Mouse (Mus musculus): ENCODE measurements around the gene Eif4a2. TPM values are rescaled to one million over a fixed set of nuclear protein-coding genes. Genes with fewer than 3 reads are reported as not detected.

Eif4a2 gene
- polyA plus RNA-seq, 1 experiment from 2014 or later, result 99.0 TPM

- H3K27ac ChIP-seq (replicated peaks), result peak within 1 kb of the TSS; percentile 99
- no peak for TF ChIP-seq EP300 (optimal IDR thresholded peaks at IDR 0.05)
- peak; percentile 67 for TF ChIP-seq CTCF (IDR thresholded peaks at IDR 0.05; ENCODE audit: low read depth)
- H3K9me3 ChIP-seq (ENCODE audit: control insufficient read depth, low read length), result no peaks in the 10 kb centered on the region
- peak within 1 kb of the TSS; percentile 89 for H3K4me2 ChIP-seq (replicated peaks; ENCODE audit: low read depth)
- peak; percentile 91 for DNase-seq (ENCODE audit: low spot score)
- WGBS, result under 1% methylated on average over 51 of the region's 51 CpGs
- no peaks in the 10 kb centered on the region for H3K4me1 ChIP-seq (replicated peaks; ENCODE audit: control insufficient read depth, insufficient read depth)
- peak within 1 kb of the TSS; percentile 81 for H3K4me3 ChIP-seq (ENCODE audit: low read depth, low read length)
- H3K27me3 ChIP-seq (ENCODE audit: control insufficient read depth, insufficient read depth, low read length), result no peaks in the 10 kb centered on the region
- 0 out of 2 replicates have a peak, but pooled peaks cover 3% of the 10 kb centered on the region for H3K36me3 ChIP-seq (ENCODE audit: control insufficient read depth, insufficient read depth, low read length)
- H3K9ac ChIP-seq (ENCODE audit: low read length), result peak within 1 kb of the TSS; percentile 89
- ATAC-seq (ENCODE audit: low FRiP score, low TSS enrichment), result peak; percentile 94
These were observed 20.6 kb downstream of the Eif4a2 start, which contains the start of gene Rfc4 for GRCm38 (mm10) chr16:23127673-23128375. Rfc4 (minus strand) TSS chr16:23127737.

- Histone ChIP-seq H3K4me2 (replicated peaks; ENCODE audit: low read depth) (no peak overlapping the region), H3K4me1 (replicated peaks; ENCODE audit: control insufficient read depth, insufficient read depth) (no peaks in the 10 kb centered on the region), H3K4me3 (ENCODE audit: low read depth, low read length) (no peak overlapping the region), H3K9me3 (ENCODE audit: control insufficient read depth, low read length) (no peaks in the 10 kb centered on the region), H3K9ac (ENCODE audit: low read length) (no peak overlapping the region), H3K36me3 (ENCODE audit: control insufficient read depth, insufficient read depth, low read length) (no peaks in the 10 kb centered on the region), H3K27me3 (ENCODE audit: control insufficient read depth, insufficient read depth, low read length) (no peaks in the 10 kb centered on the region), H3K27ac (replicated peaks) (no peak overlapping the region)
- DNase-seq (ENCODE audit: low spot score) (no peak), ATAC-seq (ENCODE audit: low FRiP score, low TSS enrichment) (no peak)
- TF ChIP-seq EP300 (optimal IDR thresholded peaks at IDR 0.05), result no peak
- TF ChIP-seq CTCF (IDR thresholded peaks at IDR 0.05; ENCODE audit: low read depth), result no peak
- WGBS, result 86% methylated on average over 3 of the region's 3 CpGs
These were observed 23.1 kb downstream of the Eif4a2 start for GRCm38 (mm10) chr16:23130303-23130702.

GRCm38 (mm10) chr16:23132336-23132735 is 25.1 kb downstream of the Eif4a2 start:
- WGBS, result 90% methylated on average over 1 of the region's 1 CpGs
- no peak for ATAC-seq (ENCODE audit: low FRiP score, low TSS enrichment)
- TF ChIP-seq CTCF (IDR thresholded peaks at IDR 0.05; ENCODE audit: low read depth) (no peak), EP300 (optimal IDR thresholded peaks at IDR 0.05) (no peak)

GRCm38 (mm10) chr16:23135421-23136149 is 28.3 kb downstream of the Eif4a2 start:
- Histone ChIP-seq H3K9me3 (ENCODE audit: control insufficient read depth, low read length) (no peaks in the 10 kb centered on the region), H3K36me3 (ENCODE audit: control insufficient read depth, insufficient read depth, low read length) (no peaks in the 10 kb centered on the region), H3K4me2 (replicated peaks; ENCODE audit: low read depth) (no peak overlapping the region), H3K4me1 (replicated peaks; ENCODE audit: control insufficient read depth, insufficient read depth) (no peaks in the 10 kb centered on the region), H3K9ac (ENCODE audit: low read length) (no peak overlapping the region), H3K27me3 (ENCODE audit: control insufficient read depth, insufficient read depth, low read length) (no peaks in the 10 kb centered on the region), H3K27ac (replicated peaks) (no peak overlapping the region), H3K4me3 (ENCODE audit: low read depth, low read length) (no peak overlapping the region)
- ATAC-seq (ENCODE audit: low FRiP score, low TSS enrichment) (no peak), DNase-seq (ENCODE audit: low spot score) (no peak)
- TF ChIP-seq CTCF (IDR thresholded peaks at IDR 0.05; ENCODE audit: low read depth) (peak; percentile 92), EP300 (optimal IDR thresholded peaks at IDR 0.05) (no peak)
- 19% methylated on average over 11 of the region's 11 CpGs for WGBS

More at GRCm38 (mm10) chr16:23132336-23132735, 25.1 kb downstream of the Eif4a2 start:
- Histone ChIP-seq H3K27ac (replicated peaks) (no peak overlapping the region), H3K36me3 (ENCODE audit: control insufficient read depth, insufficient read depth, low read length) (no peaks in the 10 kb centered on the region), H3K4me1 (replicated peaks; ENCODE audit: control insufficient read depth, insufficient read depth) (no peaks in the 10 kb centered on the region), H3K9ac (ENCODE audit: low read length) (no peak overlapping the region), H3K27me3 (ENCODE audit: control insufficient read depth, insufficient read depth, low read length) (no peaks in the 10 kb centered on the region), H3K9me3 (ENCODE audit: control insufficient read depth, low read length) (no peaks in the 10 kb centered on the region), H3K4me3 (ENCODE audit: low read depth, low read length) (no peak overlapping the region), H3K4me2 (replicated peaks; ENCODE audit: low read depth) (no peak overlapping the region)
- DNase-seq (ENCODE audit: low spot score), result no peak

GRCm38 (mm10) chr16:23136406-23136970 is 29.2 kb downstream of the Eif4a2 start:
- WGBS, result 58% methylated on average over 4 of the region's 4 CpGs
- Histone ChIP-seq H3K27ac (replicated peaks) (no peak overlapping the region), H3K9ac (ENCODE audit: low read length) (no peak overlapping the region), H3K4me1 (replicated peaks; ENCODE audit: control insufficient read depth, insufficient read depth) (no peaks in the 10 kb centered on the region), H3K4me2 (replicated peaks; ENCODE audit: low read depth) (no peak overlapping the region), H3K27me3 (ENCODE audit: control insufficient read depth, insufficient read depth, low read length) (no peaks in the 10 kb centered on the region), H3K4me3 (ENCODE audit: low read depth, low read length) (no peak overlapping the region), H3K9me3 (ENCODE audit: control insufficient read depth, low read length) (no peaks in the 10 kb centered on the region), H3K36me3 (ENCODE audit: control insufficient read depth, insufficient read depth, low read length) (no peaks in the 10 kb centered on the region)
- TF ChIP-seq CTCF (IDR thresholded peaks at IDR 0.05; ENCODE audit: low read depth) (no peak), EP300 (optimal IDR thresholded peaks at IDR 0.05) (no peak)
- DNase-seq (ENCODE audit: low spot score) (no peak), ATAC-seq (ENCODE audit: low FRiP score, low TSS enrichment) (peak; percentile 15; the same call in 1 of the 2 replicates)

All from stomach, postnatal 0 days (tissue).